Mouse (Mus musculus) spleen, postnatal 36 days (tissue): Measurements from ENCODE around the gene Ergic1.

Source experiments
- DNase-seq, 2 experiments: peaks; one replicate each; pipeline ENCODE4 v3.0.0; 2022; ENCODE audit warnings: low spot score in 2 of 2, mixed read lengths in 1 of 2

Gene Ergic1

DNA sequence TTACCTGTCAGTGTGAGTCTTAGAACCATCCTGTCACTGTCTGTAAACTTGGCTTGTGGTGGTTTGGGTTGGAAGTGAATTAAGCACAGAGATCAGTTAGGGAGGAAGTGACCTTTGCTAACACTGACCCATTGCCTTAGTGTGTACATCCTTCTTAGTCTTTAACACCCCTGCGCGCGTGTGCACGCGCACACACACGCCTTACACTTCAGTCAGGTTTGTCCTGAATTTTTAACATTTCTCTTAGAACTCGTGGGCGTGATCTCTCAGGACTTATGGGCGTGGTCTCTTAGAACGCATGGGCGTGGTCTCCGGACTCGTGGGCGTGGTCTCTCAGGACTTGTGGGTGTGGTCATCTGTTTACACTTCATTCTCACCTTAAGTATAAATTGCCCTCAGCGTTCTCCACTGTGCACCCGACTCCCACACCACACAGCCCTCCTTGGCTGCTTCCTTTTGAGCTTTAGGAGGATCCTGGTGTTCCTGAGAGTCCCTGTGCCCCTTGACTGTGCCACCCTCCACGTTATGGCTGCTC, 39.7 kb downstream of the Ergic1 start:
- peak in 1 of 2 experiments; percentile 36 for DNase-seq

DNA sequence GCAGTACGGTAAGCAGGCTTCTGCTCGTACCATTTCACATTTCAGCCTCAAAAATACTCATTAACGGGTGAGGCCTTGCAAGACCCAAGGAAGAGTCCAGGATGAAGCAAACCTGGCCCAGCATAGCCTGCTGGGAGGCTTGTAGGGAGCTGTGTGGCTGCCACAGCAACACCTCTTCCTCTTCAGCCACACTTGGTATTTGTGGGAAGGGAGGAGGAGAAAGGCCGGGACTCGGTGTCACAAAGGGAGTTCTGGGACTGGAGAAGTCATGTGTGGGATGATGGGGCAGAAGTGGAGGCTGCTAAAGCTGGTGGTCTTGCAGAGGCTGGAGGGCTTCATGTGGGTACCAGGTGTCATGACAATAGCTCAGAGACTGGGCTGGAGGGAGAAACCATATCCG, 40.2 kb downstream of the Ergic1 start:
- DNase-seq: no peak

DNA sequence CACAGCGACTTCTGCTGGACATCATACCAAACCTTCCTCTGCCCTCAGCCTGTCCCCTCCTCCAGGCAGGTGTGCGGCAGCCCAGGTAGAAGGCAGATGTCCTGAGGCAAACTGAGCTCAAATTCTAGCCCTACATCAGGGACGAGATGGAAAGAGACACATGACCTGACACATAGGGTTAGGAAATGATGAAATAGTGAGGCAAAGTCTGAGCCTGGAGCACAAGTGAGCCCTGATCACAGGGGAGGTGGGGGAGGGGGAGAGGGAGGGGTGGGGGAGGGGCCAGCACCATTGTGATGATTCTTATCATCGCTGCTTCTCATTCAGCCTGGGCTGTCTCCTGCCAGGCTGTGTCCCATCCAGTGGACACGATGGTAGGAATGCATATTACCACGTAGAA, 40.6 kb downstream of the Ergic1 start:
- DNase-seq: no peak

DNA sequence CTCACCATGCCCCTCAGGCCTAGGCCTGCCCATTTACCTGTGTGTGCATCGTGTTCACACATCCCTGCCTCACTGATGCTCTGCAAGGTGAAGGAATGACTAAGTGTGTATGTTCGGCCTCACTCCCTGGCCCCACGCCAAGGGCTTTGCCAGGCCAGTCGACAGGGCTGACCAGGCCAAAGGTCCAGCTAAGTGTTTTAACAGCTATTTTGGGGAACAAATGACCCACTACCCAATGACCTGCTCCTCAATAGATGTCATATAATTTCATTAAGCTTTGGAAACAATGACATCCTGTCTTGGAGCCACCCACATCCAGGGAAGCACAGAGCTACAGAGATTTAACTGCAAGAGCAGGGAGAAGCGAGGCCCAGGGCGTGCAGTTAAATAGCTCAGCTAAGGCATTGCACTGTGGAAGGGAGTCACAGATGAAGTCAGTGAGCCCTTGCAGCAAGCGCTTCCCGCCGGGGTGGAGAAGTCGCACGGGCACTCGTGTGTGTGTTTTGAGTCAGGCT, 41.1 kb downstream of the Ergic1 start:
- DNase-seq: no peak

DNA sequence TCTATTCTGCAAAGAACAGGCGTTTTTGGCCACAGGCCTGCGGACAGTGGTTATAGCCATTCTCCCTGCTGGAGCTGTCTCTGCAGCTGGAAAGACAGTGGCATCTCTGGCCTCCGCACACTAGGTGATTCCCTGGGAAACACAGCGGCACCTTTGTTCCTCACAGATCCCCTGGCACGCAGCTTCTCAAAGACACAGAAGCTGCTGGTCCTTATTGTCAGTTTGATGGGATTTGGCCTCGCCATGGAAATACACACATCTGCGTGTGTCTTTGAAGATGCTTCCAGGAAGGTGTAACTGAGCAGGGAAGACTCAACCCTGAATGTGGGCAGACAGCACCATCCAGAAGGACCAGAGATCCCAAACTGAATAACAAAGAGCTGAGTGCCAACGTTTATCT, 42.0 kb downstream of the Ergic1 start:
- DNase-seq: no peak

DNA sequence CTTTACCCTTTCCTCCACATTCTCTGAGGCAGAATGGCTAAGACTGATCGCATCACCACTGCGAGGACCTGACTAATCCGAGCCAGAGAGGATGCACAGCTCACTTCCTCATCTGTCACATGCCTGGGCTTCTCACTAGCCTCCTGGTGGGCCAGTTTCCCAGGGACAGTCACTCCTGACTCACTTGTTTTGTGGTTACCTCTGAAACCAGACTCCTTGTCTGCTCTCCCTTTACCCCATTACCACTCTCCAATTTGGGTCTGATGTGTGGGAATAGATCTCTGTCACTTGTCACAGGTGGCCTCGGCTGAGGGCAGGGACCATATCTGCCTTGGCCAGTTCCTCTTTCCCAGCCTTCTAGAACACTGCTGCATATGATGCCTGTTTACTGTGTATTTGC, 44.3 kb downstream of the Ergic1 start:
- peak; percentile 38 to 39 for DNase-seq

DNA sequence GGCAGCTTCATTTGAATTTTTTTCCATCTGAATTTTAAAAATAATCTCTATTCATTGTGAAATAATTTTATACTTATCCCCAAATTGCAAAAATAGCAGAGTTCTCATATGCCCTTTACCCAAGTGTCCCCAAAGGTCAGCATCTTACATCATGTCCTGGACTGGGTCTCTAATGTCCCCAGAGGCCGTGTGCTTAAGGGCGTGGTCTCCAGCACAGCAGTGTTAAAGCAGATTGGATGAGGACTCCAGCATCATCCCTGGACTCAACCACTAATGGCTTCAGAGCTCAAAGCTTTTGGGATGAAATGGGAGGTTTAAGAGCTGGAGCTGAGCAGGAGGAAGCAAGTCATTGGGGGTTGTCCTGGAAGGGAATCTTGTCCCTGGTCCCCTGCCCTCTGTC, 45.2 kb downstream of the Ergic1 start:
- no peak for DNase-seq

DNA sequence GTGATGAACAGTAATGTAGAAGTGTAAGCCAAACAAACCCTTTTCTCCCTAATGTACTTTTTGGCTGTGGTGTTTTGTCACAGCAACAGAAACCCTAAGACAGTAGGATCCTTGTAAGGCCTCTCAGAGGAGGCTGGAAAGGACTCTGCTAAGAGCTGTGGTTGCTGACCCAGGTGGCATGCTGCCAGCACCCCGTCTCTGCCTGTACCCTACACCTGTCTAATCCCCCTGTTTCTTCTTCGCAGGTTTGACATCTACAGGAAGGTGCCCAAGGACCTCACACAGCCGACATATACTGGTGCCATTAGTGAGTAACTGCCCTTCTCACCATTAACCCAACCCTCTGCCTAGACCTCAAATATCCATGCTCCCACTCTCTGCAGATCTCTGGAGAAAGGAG, 47.1 kb downstream of the Ergic1 start:
- DNase-seq: no peak

DNA sequence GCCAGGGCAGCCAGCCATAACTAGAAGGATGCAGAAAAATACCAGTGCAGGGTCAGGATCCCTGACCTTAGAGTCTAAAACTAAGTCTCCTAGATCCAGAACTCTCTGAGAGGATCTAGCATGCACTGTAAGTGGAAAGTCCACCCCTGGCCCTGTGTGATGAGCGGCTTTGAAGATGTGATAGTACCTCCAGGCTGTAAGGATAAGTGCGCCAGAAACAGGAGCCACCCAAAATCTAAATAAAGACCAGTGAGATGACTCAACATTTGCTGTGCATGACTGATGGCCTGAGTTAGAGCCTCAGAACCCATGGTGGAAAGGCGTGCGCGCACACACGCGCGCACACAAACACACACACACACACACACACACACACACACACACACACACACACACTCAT, 47.6 kb downstream of the Ergic1 start:
- no peak for DNase-seq

DNA sequence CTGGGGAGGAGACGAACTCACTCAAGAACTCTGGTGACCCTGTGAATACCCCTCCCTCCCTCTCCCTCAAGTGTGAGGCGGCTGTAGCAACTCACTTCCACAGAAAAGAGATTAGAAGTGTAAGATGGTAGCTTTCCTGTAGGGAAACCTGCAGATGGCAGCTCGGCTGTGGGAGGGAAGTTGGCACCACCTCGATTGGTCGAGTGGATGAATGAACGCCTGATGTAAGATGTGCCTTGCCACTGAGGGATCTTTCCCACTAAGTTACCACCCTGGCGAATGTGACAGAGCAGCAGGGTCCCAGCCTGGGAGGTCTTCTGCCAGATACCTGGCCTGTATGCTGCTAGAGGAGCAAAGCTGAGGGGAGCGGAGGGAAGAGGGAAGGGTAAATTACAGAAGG, 48.5 kb downstream of the Ergic1 start:
- DNase-seq: no peak

DNA sequence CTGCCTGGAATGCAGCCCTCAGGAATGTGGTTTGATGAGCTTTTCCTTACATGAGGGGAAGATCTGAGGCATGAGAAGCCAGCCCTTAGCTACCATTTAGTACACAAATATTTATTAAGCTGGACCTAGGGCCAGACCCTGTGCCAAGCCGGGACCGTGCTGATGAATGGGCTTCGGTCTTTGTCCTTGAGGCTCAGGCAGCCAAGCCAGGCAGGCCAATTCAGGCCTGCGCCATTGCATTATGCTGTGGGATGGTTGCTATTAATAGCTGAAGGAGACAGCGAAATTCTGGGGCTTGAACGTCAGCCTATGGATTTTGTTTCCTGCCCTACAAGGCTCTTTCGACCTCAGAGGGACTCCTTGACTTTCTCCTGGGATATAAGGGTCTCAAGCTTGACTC, 50.0 kb downstream of the Ergic1 start:
- no peak for DNase-seq

DNA sequence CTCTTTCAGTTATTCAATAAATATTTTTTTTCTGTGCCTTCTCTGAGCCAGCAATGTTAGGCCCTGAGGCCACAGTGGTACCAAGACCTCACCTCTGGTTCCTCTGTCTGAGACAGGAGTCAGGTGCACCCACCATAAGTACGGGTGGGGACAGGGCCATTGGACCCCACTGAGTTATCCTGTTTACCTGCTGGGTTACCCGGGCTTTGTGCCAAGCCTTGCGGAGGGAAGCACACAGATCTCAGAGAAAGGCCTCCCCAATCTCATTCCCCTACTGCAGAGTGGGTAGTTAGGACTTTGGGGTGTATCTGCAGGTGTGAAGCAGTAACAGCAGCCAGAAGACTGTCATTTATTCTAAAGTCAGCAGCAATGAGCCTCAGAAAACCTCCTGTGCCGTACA, 50.6 kb downstream of the Ergic1 start:
- DNase-seq: no peak

DNA sequence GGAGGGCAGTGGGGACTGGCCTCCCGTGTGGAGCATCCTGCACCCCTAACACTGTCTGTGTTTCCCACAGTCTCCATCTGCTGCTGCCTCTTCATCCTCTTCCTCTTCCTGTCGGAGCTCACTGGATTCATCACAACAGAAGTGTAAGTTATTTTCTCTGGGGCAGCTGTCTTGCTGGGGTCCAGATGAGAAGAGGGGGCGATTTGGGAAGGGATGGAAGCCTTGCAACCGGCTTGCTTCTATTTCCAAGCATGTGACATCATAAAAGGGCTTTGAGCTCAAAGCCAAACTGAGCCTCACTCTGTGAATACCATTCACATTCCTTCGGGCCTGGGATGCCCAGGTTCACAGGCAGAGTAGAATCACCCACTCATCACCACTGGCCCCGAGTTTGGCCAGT, 53.0 kb downstream of the Ergic1 start:
- DNase-seq: no peak

DNA sequence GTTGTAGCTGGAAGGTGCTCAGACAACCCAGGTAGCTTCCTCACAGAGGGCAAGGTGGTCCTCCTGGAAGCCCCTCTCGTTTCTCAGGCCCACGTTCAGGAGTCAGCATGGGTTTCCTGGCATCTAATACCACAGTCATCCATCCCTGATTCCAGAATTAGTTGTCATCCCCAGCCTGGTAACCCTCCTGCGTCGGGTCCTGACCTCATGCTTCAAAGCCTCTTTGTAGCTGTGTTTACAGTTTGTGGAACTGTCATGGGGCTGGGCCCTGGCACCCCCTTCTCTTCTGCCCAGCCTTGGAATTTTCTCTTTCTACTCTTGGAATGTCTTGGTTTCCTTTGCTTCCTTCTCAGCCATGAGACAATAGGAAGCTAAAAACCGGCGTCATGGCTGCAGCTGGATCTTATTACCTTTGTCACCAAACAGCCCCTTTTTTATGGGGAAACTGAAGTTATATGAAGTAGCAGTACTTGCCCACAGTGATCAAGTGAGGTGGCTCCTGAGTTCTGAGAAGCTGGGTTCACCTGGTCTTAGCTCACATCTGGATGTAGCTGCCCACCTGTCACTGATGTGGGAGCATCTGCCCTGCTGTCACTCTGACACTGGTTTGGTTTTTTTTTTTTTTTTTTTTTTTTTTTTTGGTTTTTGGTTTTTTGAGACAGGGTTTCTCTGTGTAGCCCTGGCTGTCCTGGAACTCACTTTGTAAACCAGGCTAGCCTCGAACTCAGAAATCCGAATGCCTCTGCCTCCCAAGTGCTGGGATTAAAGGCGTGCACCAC, 53.6 kb downstream of the Ergic1 start:
- DNase-seq: no peak

DNA sequence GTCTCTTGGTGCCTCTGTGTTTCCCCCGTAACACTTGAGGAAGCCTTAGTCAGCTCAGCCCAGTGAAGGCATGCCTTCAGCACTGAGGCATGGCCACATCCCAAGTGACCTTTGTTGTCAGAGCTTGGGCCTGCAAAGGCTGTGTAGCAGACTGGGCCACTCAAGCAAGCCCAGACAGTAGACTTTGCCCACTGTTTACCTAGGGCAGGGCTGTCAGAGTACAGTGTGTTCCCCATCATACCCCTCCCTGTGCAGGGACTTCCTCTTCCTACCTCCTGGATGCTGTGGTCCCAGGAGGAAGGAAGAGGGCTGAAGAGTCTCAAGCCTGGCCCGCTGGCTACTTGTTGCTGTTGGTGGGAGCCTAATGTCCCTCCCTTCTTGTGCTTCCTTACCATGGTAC, 55.4 kb downstream of the Ergic1 start:
- DNase-seq: peak in 1 of 2 experiments; percentile 66

DNA sequence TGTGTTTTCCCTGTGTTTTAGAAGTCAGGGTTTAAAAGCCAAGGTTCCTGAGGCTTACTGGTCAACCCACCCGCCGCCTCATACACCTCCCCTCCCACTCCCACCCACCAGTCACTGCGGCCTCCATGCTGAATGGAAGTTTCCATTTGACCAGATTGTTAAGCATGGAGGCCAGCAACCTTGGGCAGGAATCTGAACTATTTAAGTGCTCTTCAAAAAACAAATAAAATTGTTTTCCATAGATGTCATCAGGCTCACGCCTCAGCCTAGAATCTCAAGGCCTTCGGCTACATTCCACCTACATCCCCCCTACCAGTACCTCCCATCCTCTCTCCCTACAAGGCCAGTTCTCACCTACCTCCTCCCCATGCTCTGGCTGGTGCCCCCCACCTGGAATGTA, 57.2 kb downstream of the Ergic1 start:
- DNase-seq: no peak

DNA sequence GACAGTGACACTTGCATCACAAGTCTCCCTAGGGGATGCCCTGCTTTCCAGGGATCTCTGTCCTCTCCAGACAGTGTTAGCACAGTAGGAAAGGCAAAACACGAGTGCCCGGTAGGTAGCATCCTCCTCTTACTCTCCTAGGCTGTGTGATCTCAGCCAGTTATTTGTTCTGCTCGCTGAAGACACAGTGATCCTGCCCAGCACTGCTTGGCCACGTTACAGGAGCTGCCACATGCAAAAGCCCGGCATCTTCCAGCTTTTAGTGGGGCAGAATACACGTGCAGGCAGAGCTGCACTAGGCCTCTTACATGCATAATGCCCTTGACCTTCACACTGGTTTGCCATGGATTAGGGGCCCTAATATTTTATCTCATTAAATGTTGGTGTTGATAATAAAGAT, 58.3 kb downstream of the Ergic1 start:
- DNase-seq: no peak

DNA sequence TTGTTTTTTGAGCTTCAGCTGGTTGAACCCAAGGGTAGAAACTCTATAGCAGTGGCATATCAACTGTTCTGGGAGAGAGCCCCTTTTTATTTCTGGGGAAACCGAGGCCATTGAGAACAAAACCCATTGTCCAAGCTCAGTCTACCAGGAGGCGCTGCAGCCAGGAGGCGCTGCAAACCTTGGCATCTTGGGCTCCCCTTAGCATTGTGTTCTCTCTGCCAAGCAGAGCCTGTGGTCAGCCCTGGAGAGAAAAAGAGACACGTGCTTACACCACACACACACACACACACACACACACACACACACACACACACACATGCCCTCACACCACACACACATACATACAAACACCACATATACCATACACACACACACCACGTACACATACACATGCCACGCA, 59.0 kb downstream of the Ergic1 start:
- no peak for DNase-seq

DNA sequence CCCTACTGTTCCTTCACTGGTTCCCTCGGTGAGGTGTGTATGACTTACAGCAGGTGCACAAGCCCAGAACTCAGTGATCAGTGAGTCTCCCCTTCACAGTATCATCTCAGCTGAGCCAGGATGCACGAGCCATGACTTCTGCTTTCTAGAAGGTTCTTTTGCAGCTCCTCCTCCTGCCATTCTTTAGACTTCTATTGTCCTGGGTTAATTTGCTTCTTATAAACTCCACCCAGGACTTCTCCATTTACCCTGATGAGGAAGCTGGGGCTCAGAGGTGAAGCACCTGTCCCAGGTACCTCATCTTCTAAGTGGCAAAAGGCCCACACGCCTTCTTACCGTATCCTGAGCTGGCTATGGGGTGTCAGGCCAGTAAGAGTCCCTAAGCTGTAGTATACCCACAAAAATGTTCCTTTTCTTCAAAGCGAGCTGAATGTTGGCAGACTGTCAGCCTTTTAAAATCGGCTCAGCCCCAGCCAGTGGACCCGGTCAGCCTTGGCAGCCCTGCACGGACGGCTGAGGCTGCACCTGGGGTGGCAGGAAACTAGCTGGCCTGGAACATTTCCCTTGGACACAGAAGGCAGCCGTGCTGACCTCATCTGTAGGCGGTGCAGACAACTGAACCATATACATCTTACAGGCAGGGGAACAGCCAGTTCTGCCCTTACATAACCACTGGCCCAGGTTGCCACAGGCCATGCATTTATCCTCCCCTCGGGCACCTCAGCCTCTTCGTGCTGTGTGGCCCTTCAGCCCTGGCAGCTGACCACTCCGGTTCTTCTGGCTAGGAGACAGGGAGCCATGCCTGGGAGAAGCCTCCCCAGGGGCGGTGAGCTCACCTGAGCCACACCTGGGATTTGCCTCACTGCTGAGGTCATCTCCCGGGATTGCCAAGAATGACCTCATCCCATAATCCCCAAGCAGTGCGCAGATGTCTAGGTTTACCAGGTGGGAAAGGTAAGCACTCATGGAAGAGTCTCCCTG, 59.8 kb downstream of the Ergic1 start:
- peak; percentile 64 to 81 for DNase-seq

DNA sequence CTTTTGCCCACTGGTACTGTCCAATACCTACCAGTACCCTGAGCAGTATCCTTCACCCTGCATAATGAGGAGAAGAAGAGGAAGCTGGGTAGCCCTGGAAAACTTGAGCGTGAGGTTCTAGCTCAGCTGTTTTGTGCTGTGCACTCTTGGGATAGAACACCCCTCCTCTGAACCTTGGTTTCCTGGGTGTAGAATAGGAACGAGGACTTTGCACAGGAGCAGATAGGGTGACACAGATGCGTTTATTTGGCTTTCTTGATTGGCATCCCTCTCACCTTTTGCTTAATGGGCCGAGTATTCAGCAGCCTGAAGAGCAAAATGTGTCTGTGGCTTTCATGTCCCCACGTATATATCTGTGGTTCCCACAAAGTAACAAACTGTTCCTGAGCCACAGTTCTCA, 60.6 kb downstream of the Ergic1 start:
- no peak for DNase-seq

DNA sequence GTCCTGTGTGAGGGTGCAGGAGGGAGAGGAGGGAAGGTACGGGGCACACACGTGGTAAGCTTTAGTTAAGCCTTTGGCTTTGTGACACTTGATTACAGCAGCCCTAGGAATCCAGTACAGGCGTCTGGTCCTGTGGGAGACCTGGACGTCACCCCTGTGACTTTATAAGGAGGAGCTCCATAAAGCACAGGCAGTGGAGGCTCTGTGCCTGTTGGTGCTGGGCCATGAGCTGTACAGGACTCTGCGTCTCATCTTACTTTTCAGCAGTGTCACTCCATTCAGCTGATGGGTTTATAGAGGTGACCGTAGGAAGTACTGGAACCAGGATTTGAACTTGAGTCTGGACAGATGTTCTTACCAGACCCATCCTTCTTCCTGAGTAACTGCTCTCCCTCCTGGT, 62.7 kb downstream of the Ergic1 start:
- no peak for DNase-seq

DNA sequence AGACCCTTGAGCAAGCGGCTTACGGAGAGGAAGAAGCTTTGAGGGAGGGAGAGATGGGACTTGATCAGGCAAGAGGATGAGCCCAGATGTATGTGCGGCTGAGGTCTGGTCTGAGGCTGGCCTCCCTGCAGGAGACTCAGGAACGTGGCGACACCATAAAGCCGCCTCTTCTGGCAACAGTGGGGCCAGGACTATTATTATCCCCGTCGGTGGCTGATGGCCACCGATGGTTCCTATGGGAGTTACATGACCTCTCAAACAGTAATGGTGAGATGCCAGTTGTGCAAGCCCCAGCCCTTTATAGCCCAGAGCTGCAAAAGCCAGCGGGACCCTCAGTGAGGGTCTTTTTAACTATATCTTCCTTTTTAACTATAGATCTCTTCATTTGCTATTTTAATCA, 63.7 kb downstream of the Ergic1 start:
- no peak for DNase-seq
